Mouse (Mus musculus): ENCODE measurements around the gene Ppm1a. TPM values are rescaled to one million over a fixed set of nuclear protein-coding genes. Genes with fewer than 3 reads are reported as not detected.
A peak's percentile ranks its signal among the peaks of the same experiment; 100 is the strongest.

Gene Ppm1a
- total and polyA plus RNA-seq, 2 experiments: 57.8 to 108 TPM

- no peaks in the 10 kb centered on the region; the same call in 1 of the 2 replicates for H3K36me3 ChIP-seq (ENCODE audit: control insufficient read depth, insufficient read depth, low read length)
- peaks cover 11% of the 10 kb centered on the region; the same call in 1 of the 2 replicates for H3K79me2 ChIP-seq (ENCODE audit: control insufficient read depth, insufficient read depth, low read length)
- H3K27ac ChIP-seq (replicated peaks; ENCODE audit: insufficient read depth, low read depth, low read length): peak overlapping the region; percentile 76
- WGBS: 2% methylated on average over 34 of the region's 43 CpGs
- peak overlapping the region; percentile 98 for H3K9ac ChIP-seq (ENCODE audit: low read depth, low read length)
- peak overlapping the region; percentile 72 for H3K4me3 ChIP-seq (ENCODE audit: insufficient read depth, low read depth, low read length)
- H3K27me3 ChIP-seq (ENCODE audit: control insufficient read depth, insufficient read depth, low read length): no peaks in the 10 kb centered on the region
- TF ChIP-seq POLR2A (IDR thresholded peaks at IDR 0.05; ENCODE audit: extremely low read depth, insufficient read depth, low read length) (0 out of 2 replicates have a peak, but pooled peaks have one; percentile 41), CTCF (IDR thresholded peaks at IDR 0.05; ENCODE audit: low read depth, low read length) (no peak)
- peaks cover 7% of the 10 kb centered on the region for H3K4me1 ChIP-seq (ENCODE audit: control insufficient read depth, insufficient read depth, low read length)
- DNase-seq (ENCODE audit: extremely low read depth, low read depth, low spot score): peak; percentile 53
Observed at GRCm38 (mm10) chr12:72761649-72762261, 4.5 kb downstream of the Ppm1a start.

DNA sequence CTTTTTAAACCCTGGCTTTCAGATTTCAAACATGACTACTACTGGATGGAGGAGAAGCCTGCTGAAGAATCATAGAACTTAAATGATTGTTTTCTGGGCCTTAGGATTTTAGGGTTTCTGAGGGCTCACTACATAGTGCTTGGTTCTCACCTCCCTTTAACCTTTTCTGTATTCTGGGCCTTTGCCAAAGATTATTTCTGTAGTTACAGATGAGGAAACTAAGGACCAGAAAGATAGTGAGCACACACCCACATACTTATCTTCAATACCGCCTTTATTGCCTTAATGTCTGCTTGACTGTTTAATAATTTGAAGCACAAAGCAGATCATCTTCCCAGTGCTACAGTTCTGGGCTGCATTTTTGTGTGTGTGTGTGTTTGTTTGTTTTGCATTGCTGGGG, 5.2 kb downstream of the Ppm1a start:
- WGBS: 7% methylated on average over 1 of the region's 1 CpGs
- H3K79me2 ChIP-seq (ENCODE audit: control insufficient read depth, insufficient read depth, low read length): peaks cover 17% of the 10 kb centered on the region; the same call in 1 of the 2 replicates
- H3K9ac ChIP-seq (ENCODE audit: low read depth, low read length): peak overlapping the region; percentile 58; the same call in 1 of the 2 replicates
- TF ChIP-seq POLR2A (IDR thresholded peaks at IDR 0.05; ENCODE audit: extremely low read depth, insufficient read depth, low read length) (no peak), CTCF (IDR thresholded peaks at IDR 0.05; ENCODE audit: low read depth, low read length) (no peak)
- H3K4me3 ChIP-seq (ENCODE audit: insufficient read depth, low read depth, low read length): peak overlapping the region; percentile 72
- no peaks in the 10 kb centered on the region; the same call in 1 of the 2 replicates for H3K36me3 ChIP-seq (ENCODE audit: control insufficient read depth, insufficient read depth, low read length)
- DNase-seq (ENCODE audit: extremely low read depth, low read depth, low spot score): peak; percentile 47
- H3K27me3 ChIP-seq (ENCODE audit: control insufficient read depth, insufficient read depth, low read length): no peaks in the 10 kb centered on the region
- H3K4me1 ChIP-seq (ENCODE audit: control insufficient read depth, insufficient read depth, low read length): peaks cover 12% of the 10 kb centered on the region
- H3K27ac ChIP-seq (replicated peaks; ENCODE audit: insufficient read depth, low read depth, low read length): peak overlapping the region; percentile 19; the same call in 1 of the 2 replicates

- peaks cover 19% of the 10 kb centered on the region for H3K79me2 ChIP-seq (ENCODE audit: control insufficient read depth, insufficient read depth, low read length)
- H3K4me1 ChIP-seq (ENCODE audit: control insufficient read depth, insufficient read depth, low read length): peaks cover 14% of the 10 kb centered on the region
- TF ChIP-seq POLR2A (IDR thresholded peaks at IDR 0.05; ENCODE audit: extremely low read depth, insufficient read depth, low read length): no peak
- no peak for TF ChIP-seq CTCF (IDR thresholded peaks at IDR 0.05; ENCODE audit: low read depth, low read length)
- H3K9ac ChIP-seq (ENCODE audit: low read depth, low read length): no peak overlapping the region
- DNase-seq (ENCODE audit: extremely low read depth, low read depth, low spot score): peak; percentile 85
- peak overlapping the region; percentile 92 for H3K27ac ChIP-seq (replicated peaks; ENCODE audit: insufficient read depth, low read depth, low read length)
- H3K27me3 ChIP-seq (ENCODE audit: control insufficient read depth, insufficient read depth, low read length): no peaks in the 10 kb centered on the region
- H3K36me3 ChIP-seq (ENCODE audit: control insufficient read depth, insufficient read depth, low read length): no peaks in the 10 kb centered on the region; the same call in 1 of the 2 replicates
- H3K4me3 ChIP-seq (ENCODE audit: insufficient read depth, low read depth, low read length): no peak overlapping the region
- 15% methylated on average over 1 of the region's 1 CpGs for WGBS
Observed at GRCm38 (mm10) chr12:72763156-72763555, 5.9 kb downstream of the Ppm1a start.

GRCm38 (mm10) chr12:72767809-72768208, 10.6 kb downstream of the Ppm1a start:
- H3K27ac ChIP-seq (replicated peaks; ENCODE audit: insufficient read depth, low read depth, low read length): peak overlapping the region; percentile 72; the same call in 1 of the 2 replicates
- peak; percentile 89 for DNase-seq (ENCODE audit: extremely low read depth, low read depth, low spot score)
- WGBS: 41% methylated on average over 6 of the region's 6 CpGs
- peaks cover 40% of the 10 kb centered on the region for H3K79me2 ChIP-seq (ENCODE audit: control insufficient read depth, insufficient read depth, low read length)
- H3K27me3 ChIP-seq (ENCODE audit: control insufficient read depth, insufficient read depth, low read length): no peaks in the 10 kb centered on the region
- H3K9ac ChIP-seq (ENCODE audit: low read depth, low read length): no peak overlapping the region
- no peaks in the 10 kb centered on the region; the same call in 1 of the 2 replicates for H3K36me3 ChIP-seq (ENCODE audit: control insufficient read depth, insufficient read depth, low read length)
- no peak for TF ChIP-seq CTCF (IDR thresholded peaks at IDR 0.05; ENCODE audit: low read depth, low read length)
- TF ChIP-seq POLR2A (IDR thresholded peaks at IDR 0.05; ENCODE audit: extremely low read depth, insufficient read depth, low read length): no peak
- H3K4me3 ChIP-seq (ENCODE audit: insufficient read depth, low read depth, low read length): no peak overlapping the region
- peaks cover 22% of the 10 kb centered on the region for H3K4me1 ChIP-seq (ENCODE audit: control insufficient read depth, insufficient read depth, low read length)

DNA sequence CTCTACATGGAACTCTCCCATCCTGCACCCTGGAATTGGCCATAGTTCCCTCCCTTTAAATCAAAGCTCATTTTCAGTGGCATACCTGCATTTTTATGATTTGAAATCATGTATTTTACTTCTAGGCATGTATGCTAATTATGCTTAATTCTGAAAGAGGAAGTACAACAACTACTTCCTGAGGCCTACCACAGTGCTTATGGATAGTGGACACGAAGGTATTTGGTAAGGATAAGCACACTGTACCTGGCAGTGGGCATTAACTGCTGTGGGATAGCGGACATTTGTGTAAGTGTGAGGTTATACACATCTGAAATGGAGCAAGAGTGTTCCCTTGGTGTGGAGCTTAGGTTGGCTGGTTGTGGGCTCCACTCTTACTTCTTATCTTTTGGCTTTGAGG, 11.0 kb downstream of the Ppm1a start:
- peak overlapping the region; percentile 72 for H3K27ac ChIP-seq (replicated peaks; ENCODE audit: insufficient read depth, low read depth, low read length)
- DNase-seq (ENCODE audit: extremely low read depth, low read depth, low spot score): no peak
- 74% methylated on average over 2 of the region's 2 CpGs for WGBS
- H3K9ac ChIP-seq (ENCODE audit: low read depth, low read length): no peak overlapping the region
- peaks cover 40% of the 10 kb centered on the region for H3K79me2 ChIP-seq (ENCODE audit: control insufficient read depth, insufficient read depth, low read length)
- H3K36me3 ChIP-seq (ENCODE audit: control insufficient read depth, insufficient read depth, low read length): no peaks in the 10 kb centered on the region; the same call in 1 of the 2 replicates
- peaks cover 22% of the 10 kb centered on the region for H3K4me1 ChIP-seq (ENCODE audit: control insufficient read depth, insufficient read depth, low read length)
- H3K27me3 ChIP-seq (ENCODE audit: control insufficient read depth, insufficient read depth, low read length): no peaks in the 10 kb centered on the region
- no peak overlapping the region for H3K4me3 ChIP-seq (ENCODE audit: insufficient read depth, low read depth, low read length)
- TF ChIP-seq POLR2A (IDR thresholded peaks at IDR 0.05; ENCODE audit: extremely low read depth, insufficient read depth, low read length) (no peak), CTCF (IDR thresholded peaks at IDR 0.05; ENCODE audit: low read depth, low read length) (no peak)
